Comparison of ENCODE assay signal across 11 mouse cellular contexts in the genomic region with DNA sequence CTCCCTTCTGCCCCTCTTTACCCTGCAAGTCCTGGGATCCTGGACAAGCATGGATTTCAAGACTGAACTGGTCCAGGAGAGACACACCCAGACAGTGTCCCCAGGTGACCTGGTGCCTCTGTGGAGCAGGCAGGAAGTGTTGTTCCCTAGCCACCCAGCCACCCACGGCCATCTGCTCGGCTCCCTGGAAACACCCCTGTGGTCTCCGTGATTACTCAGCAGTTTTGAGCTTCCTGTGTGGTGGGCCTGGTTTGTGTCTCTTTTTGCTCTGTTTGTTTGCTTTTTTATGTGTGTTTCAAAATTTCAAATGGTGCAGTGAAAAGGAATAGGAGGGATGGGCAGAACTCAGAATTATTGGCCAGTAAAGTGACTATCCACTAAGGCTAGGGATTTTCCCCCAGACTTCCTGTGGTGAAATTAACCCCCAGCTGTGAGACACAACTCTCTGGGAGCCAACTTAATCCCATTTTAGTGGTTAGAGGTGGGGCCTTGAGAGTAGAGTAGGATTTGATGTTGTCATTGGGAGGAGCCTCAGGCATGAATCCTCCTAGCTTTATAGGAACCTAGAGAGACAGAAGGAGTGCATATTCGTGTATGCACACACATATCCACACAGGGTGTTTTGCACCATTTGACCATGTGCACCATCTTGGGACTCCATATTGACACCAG. TPM values are rescaled to one million over a fixed set of nuclear protein-coding genes. Genes with fewer than 3 reads are reported as not detected.
DNase-seq lines count a peak whose midpoint lies in the region; ATAC-seq and TF ChIP-seq lines count a peak whose summit lies in the region.
"Had no signal": no experiment of that assay in that cellular context is flagged by ENCODE, and none has a peak within 500 bp of the region (broad histone marks: within the 10 kb centered on the region; RNA-seq: fewer than 3 reads in every experiment).

No protein-coding gene starts in this region.

- peak overlapping the region; percentile 73 for H3K27ac ChIP-seq in gastrocnemius, adult 2 months
- H3K27ac ChIP-seq in ES-E14 (ENCODE audit: insufficient read depth, low read depth, low read length, poor library complexity, severe bottlenecking), result peak overlapping the region; percentile 34
- H3K27ac ChIP-seq in midbrain, embryonic 10.5 days (replicated peaks), result no peak overlapping the region
- H3K27ac ChIP-seq: kidney, postnatal 0 days; neural tube, embryonic 12.5 days had no signal

- H3K36me3 ChIP-seq in ES-E14 (ENCODE audit: control insufficient read depth, insufficient read depth, low read length, poor library complexity, severe bottlenecking) (no peaks in the 10 kb centered on the region), myocyte (ENCODE audit: control insufficient read depth, insufficient read depth) (no peaks in the 10 kb centered on the region)
- H3K36me3 ChIP-seq in midbrain, embryonic 10.5 days, result no peaks in the 10 kb centered on the region
- H3K36me3 ChIP-seq: heart, embryonic 12.5 days; neural tube, embryonic 12.5 days had no signal

- in situ Hi-C loops in ES-E14 (cut with MboI; ENCODE audit: low sequenced_read_pairs in 2 of 2, unreplicated experiment in 2 of 2), result no loop called here

- no peak for TF ChIP-seq CTCF in gastrocnemius, adult 2 months (IDR thresholded peaks at IDR 0.05)

- no peaks in the 10 kb centered on the region for H3K27me3 ChIP-seq in myocyte (ENCODE audit: control insufficient read depth, insufficient read depth, insufficient read length)
- no peaks in the 10 kb centered on the region for H3K27me3 ChIP-seq in midbrain, embryonic 10.5 days (ENCODE audit: low read depth, poor library complexity, severe bottlenecking)
- H3K27me3 ChIP-seq: heart, embryonic 12.5 days; neural tube, embryonic 12.5 days had no signal

- 62% methylated on average over 4 of the region's 4 CpGs for WGBS in midbrain, embryonic 10.5 days

- TF ChIP-seq POLR2A in myocyte (IDR thresholded peaks at IDR 0.05; ENCODE audit: insufficient read length, low read depth), result no peak

- H3ac ChIP-seq in myocyte (ENCODE audit: control insufficient read depth, insufficient read length), result no peak overlapping the region

- no peaks in the 10 kb centered on the region for H3K9me3 ChIP-seq in ES-E14 (ENCODE audit: control insufficient read depth, insufficient read depth, low read depth, low read length)
- H3K9me3 ChIP-seq in midbrain, embryonic 10.5 days (replicated peaks), result no peaks in the 10 kb centered on the region
- H3K9me3 ChIP-seq: neural tube, embryonic 12.5 days had no signal

- no peak overlapping the region for H3K4me3 ChIP-seq in gastrocnemius, adult 2 months
- H3K4me3 ChIP-seq in ES-E14 (ENCODE audit: insufficient read depth in 1 of 2, low read depth in 1 of 2, low read length in 2 of 2, poor library complexity in 1 of 2, severe bottlenecking in 1 of 2) (no peak overlapping the region), myocyte (no peak overlapping the region)
- no peak overlapping the region for H3K4me3 ChIP-seq in midbrain, embryonic 10.5 days
- H3K4me3 ChIP-seq: heart, embryonic 12.5 days; neural tube, embryonic 12.5 days had no signal

- peak; percentile 29 for DNase-seq in gastrocnemius, adult 2 months
- no peak for DNase-seq in gastrocnemius, adult 18-20 months (ENCODE audit: low spot score)
- DNase-seq in ES-E14 (ENCODE audit: low read depth, low spot score), result peak; percentile 26
- DNase-seq in frontal cortex, postnatal 36 days (ENCODE audit: low spot score in 2 of 2), result peak; percentile 26 to 40
- DNase-seq in cerebellum, postnatal 14 days, result no peak
- DNase-seq in midbrain, embryonic 10.5 days (ENCODE audit: low spot score), result no peak

- no peak overlapping the region for H3K9ac ChIP-seq in ES-E14 (ENCODE audit: insufficient read depth, low read depth, low read length, poor library complexity, severe bottlenecking)
- H3K9ac ChIP-seq: heart, embryonic 12.5 days; neural tube, embryonic 12.5 days had no signal

- no peak for ATAC-seq in erythroid progenitor cell, adult 5-6 weeks (replicated peaks; ENCODE audit: low FRiP score, poor library complexity, severe bottlenecking)

- H3K4me2 ChIP-seq in myocyte (ENCODE audit: low read depth), result peak overlapping the region; percentile 63
- H3K4me2 ChIP-seq: heart, embryonic 12.5 days; neural tube, embryonic 12.5 days had no signal

- peaks cover 0 to 12% of the 10 kb centered on the region in 2 experiments; a peak in 2 of 4 replicates for H3K4me1 ChIP-seq in ES-E14 (ENCODE audit: control insufficient read depth in 2 of 2, insufficient read depth in 2 of 2, low read length in 2 of 2, poor library complexity in 1 of 2)
- peaks cover 10% of the 10 kb centered on the region; the same call in 1 of the 2 replicates for H3K4me1 ChIP-seq in midbrain, embryonic 10.5 days
- H3K4me1 ChIP-seq: neural tube, embryonic 12.5 days had no signal

- no peaks in the 10 kb centered on the region for H3K79me2 ChIP-seq in myocyte (ENCODE audit: control insufficient read depth, insufficient read depth)

- intact Hi-C loops in gastrocnemius, adult 2 months (cut with DNase I), result no loop called here

TF ChIP-seq in ES-E14, 5 proteins besides CTCF, POLR2A, EP300 and RAD21:
- TF ChIP-seq MAFK (IDR thresholded peaks at IDR 0.05; ENCODE audit: insufficient read depth, low read depth, low read length) (peak; percentile 91), HCFC1 (IDR thresholded peaks at IDR 0.05; ENCODE audit: borderline replicate concordance, insufficient read depth, low read length) (no peak)

TF ChIP-seq in myocyte, 11 proteins besides CTCF, POLR2A, EP300 and RAD21:
- TF ChIP-seq USF1 (IDR thresholded peaks at IDR 0.05; ENCODE audit: low read depth) (no peak), MAX (IDR thresholded peaks at IDR 0.05; ENCODE audit: low read depth) (no peak), SRF (IDR thresholded peaks at IDR 0.05; ENCODE audit: control insufficient read depth, insufficient read length, low read depth) (no peak), MYOD1 (IDR thresholded peaks at IDR 0.05; ENCODE audit: control insufficient read depth in 1 of 3, insufficient read length in 2 of 3, low read depth in 2 of 3) (peak in 1 of 3 experiments; percentile 77), POLR2AphosphoS2 (IDR thresholded peaks at IDR 0.05; ENCODE audit: insufficient read length, low read depth) (no peak), E2F4 (IDR thresholded peaks at IDR 0.05; ENCODE audit: insufficient read depth) (no peak), REST (IDR thresholded peaks at IDR 0.05; ENCODE audit: insufficient read depth, insufficient read length) (no peak), TCF12 (IDR thresholded peaks at IDR 0.05; ENCODE audit: insufficient read depth, poor library complexity, severe bottlenecking) (no peak), MYOG (IDR thresholded peaks at IDR 0.05; ENCODE audit: control insufficient read depth in 1 of 3, insufficient read depth in 1 of 3, insufficient read length in 2 of 3, low read depth in 2 of 3) (peak in 2 of 3 experiments; percentile 22 to 82)

RNA-seq across cellular contexts. Expression of a gene that starts 59.7 kb away (rescaled TPM):
- 10 to 100 TPM; 16.8 to 21.3 TPM for total RNA-seq in gastrocnemius, adult 2 months (2021)
- total RNA-seq in gastrocnemius, adult 18-20 months (2021), result 10 to 100 TPM; 22.4 to 24.6 TPM
- total RNA-seq in ES-E14 (2012; rRNA removed), result 8.0 and 14.7 TPM in 2 replicates
- polyA plus RNA-seq in myocyte (2012; fragmentation: generic; extraction: Trizol), result 37.5 TPM
- total RNA-seq in erythroid progenitor cell, adult 5-6 weeks (2015; ENCODE audit: low replicate concordance), result 0.84 and 2.2 TPM in 2 replicates
- 0.51 TPM in 1 of 2 replicates, not detected in the other for total RNA-seq in erythroid progenitor cell, adult 5-6 weeks (2017; ENCODE audit: low replicate concordance)
- 7.0 and 9.5 TPM in 2 replicates for polyA plus RNA-seq in midbrain, embryonic 10.5 days (2016; fragmentation: Nextera tagmentation; extraction: Ambion mirVana)

Comparison
In these comparisons a context has a peak if more than half of its experiments do, and no peak if none do; other contexts are left out.
1. DNase-seq: peak in gastrocnemius, adult 2 months (single experiment), ES-E14 (single experiment) and frontal cortex, postnatal 36 days (2 of 2); none in gastrocnemius, adult 18-20 months (single experiment), cerebellum, postnatal 14 days (0 of 2) and midbrain, embryonic 10.5 days (single experiment).